Mouse (Mus musculus): ENCODE results near the gene Mindy1. TPM values are rescaled to one million over a fixed set of nuclear protein-coding genes. Genes with fewer than 3 reads are reported as not detected.
"Not testable (repeated sequence)": the region's sequence is repeated elsewhere in the genome, so short reads cannot be mapped to it uniquely, and the experiment has no call there.

The Mindy1 gene
- total and polyA plus RNA-seq, 2 experiments from 2014 or later = 31.8 to 33.8 TPM

GRCm38 (mm10) chr3:95331528-95331927, 50.4 kb downstream of the Mindy1 start:
- no peaks in the 10 kb centered on the region for H3K27me3 ChIP-seq (ENCODE audit: insufficient read depth, low read length)
- no peak overlapping the region for H3K9ac ChIP-seq (replicated peaks; ENCODE audit: low read length)
- DNase-seq (ENCODE audit: low spot score) (no peak), ATAC-seq (no peak)
- no peak for TF ChIP-seq CTCF (IDR thresholded peaks at IDR 0.05; ENCODE audit: low read depth)
- H3K4me1 ChIP-seq (ENCODE audit: insufficient read depth, low read length) = no peaks in the 10 kb centered on the region
- 75% methylated on average over 1 of the region's 1 CpGs for WGBS
- no peak overlapping the region for H3K27ac ChIP-seq
- H3K4me2 ChIP-seq (ENCODE audit: low read depth, low read length) = no peak overlapping the region
- H3K36me3 ChIP-seq (ENCODE audit: insufficient read depth, low read length) = peaks cover 48% of the 10 kb centered on the region
- no peak overlapping the region for H3K4me3 ChIP-seq (ENCODE audit: low read length)
- no peaks in the 10 kb centered on the region for H3K9me3 ChIP-seq (ENCODE audit: low read length)

- no peak overlapping the region for H3K27ac ChIP-seq
- DNase-seq (ENCODE audit: low spot score) = no peak
- H3K36me3 ChIP-seq (ENCODE audit: insufficient read depth, low read length) = peaks cover 77% of the 10 kb centered on the region
- no peak overlapping the region for H3K4me2 ChIP-seq (ENCODE audit: low read depth, low read length)
- no peak for TF ChIP-seq CTCF (IDR thresholded peaks at IDR 0.05; ENCODE audit: low read depth)
- no peaks in the 10 kb centered on the region for H3K9me3 ChIP-seq (ENCODE audit: low read length)
- H3K27me3 ChIP-seq (ENCODE audit: insufficient read depth, low read length) = no peaks in the 10 kb centered on the region
- no peak overlapping the region for H3K4me3 ChIP-seq (ENCODE audit: low read length)
- no peak overlapping the region for H3K9ac ChIP-seq (replicated peaks; ENCODE audit: low read length)
- ATAC-seq = no peak
- WGBS = 96% methylated on average over 4 of the region's 4 CpGs
- no peaks in the 10 kb centered on the region for H3K4me1 ChIP-seq (ENCODE audit: insufficient read depth, low read length)
Measured at GRCm38 (mm10) chr3:95337345-95337744, 56.2 kb downstream of the Mindy1 start.

GRCm38 (mm10) chr3:95338251-95338650, 57.1 kb downstream of the Mindy1 start:
- TF ChIP-seq CTCF (IDR thresholded peaks at IDR 0.05; ENCODE audit: low read depth) = no peak
- ATAC-seq = no peak
- WGBS = 87% methylated on average over 4 of the region's 4 CpGs

GRCm38 (mm10) chr3:95343356-95344000, 62.3 kb downstream of the Mindy1 start:
- H3K4me2 ChIP-seq (ENCODE audit: low read depth, low read length); H3K27me3 ChIP-seq (ENCODE audit: insufficient read depth, low read length); H3K9ac ChIP-seq (replicated peaks; ENCODE audit: low read length); ATAC-seq; H3K4me1 ChIP-seq (ENCODE audit: insufficient read depth, low read length); H3K27ac ChIP-seq; DNase-seq (ENCODE audit: low spot score); H3K9me3 ChIP-seq (ENCODE audit: low read length); H3K4me3 ChIP-seq (ENCODE audit: low read length): not testable (repeated sequence)
- peaks cover 70% of the 10 kb centered on the region for H3K36me3 ChIP-seq (ENCODE audit: insufficient read depth, low read length)
- 94% methylated on average over 9 of the region's 9 CpGs for WGBS

More at GRCm38 (mm10) chr3:95338251-95338650, 57.1 kb downstream of the Mindy1 start:
- H3K36me3 ChIP-seq (ENCODE audit: insufficient read depth, low read length) = peaks cover 79% of the 10 kb centered on the region
- H3K4me2 ChIP-seq (ENCODE audit: low read depth, low read length) = no peak overlapping the region
- H3K9me3 ChIP-seq (ENCODE audit: low read length) = no peaks in the 10 kb centered on the region
- H3K9ac ChIP-seq (replicated peaks; ENCODE audit: low read length) = no peak overlapping the region
- H3K4me3 ChIP-seq (ENCODE audit: low read length) = no peak overlapping the region
- H3K27ac ChIP-seq = no peak overlapping the region
- no peak for DNase-seq (ENCODE audit: low spot score)
- H3K4me1 ChIP-seq (ENCODE audit: insufficient read depth, low read length) = no peaks in the 10 kb centered on the region
- H3K27me3 ChIP-seq (ENCODE audit: insufficient read depth, low read length) = no peaks in the 10 kb centered on the region

Other genes with a start within 250 kb of the Mindy1 start
- gene Psmd4, start 238.7 kb upstream of the Mindy1 start, total RNA-seq (2014; rRNA removed) = 208 and 210 TPM in 2 replicates
- 267 and 272 TPM in 2 replicates for gene Psmd4, start 238.7 kb upstream of the Mindy1 start, polyA plus RNA-seq (2015; fragmentation: Nextera tagmentation; extraction: Ambion mirVana)
- 15.5 and 18.5 TPM in 2 replicates for gene Pip5k1a, start 174.4 kb upstream of the Mindy1 start, total RNA-seq (2014; rRNA removed)
- gene Pip5k1a, start 174.4 kb upstream of the Mindy1 start, polyA plus RNA-seq (2015; fragmentation: Nextera tagmentation; extraction: Ambion mirVana) = 12.4 and 14.7 TPM in 2 replicates
- gene Vps72, start 170.3 kb upstream of the Mindy1 start, total RNA-seq (2014; rRNA removed) = 52.7 and 53.6 TPM in 2 replicates
- gene Vps72, start 170.3 kb upstream of the Mindy1 start, polyA plus RNA-seq (2015; fragmentation: Nextera tagmentation; extraction: Ambion mirVana) = 121 and 123 TPM in 2 replicates
- gene Tmod4, start 156.9 kb upstream of the Mindy1 start, total RNA-seq (2014; rRNA removed) = 0.43 and 0.73 TPM in 2 replicates
- gene Tmod4, start 156.9 kb upstream of the Mindy1 start, polyA plus RNA-seq (2015; fragmentation: Nextera tagmentation; extraction: Ambion mirVana) = 1.1 and 1.5 TPM in 2 replicates
- 44.6 and 56.7 TPM in 2 replicates for gene Scnm1, start 147.3 kb upstream of the Mindy1 start, total RNA-seq (2014; rRNA removed)
- gene Scnm1, start 147.3 kb upstream of the Mindy1 start, polyA plus RNA-seq (2015; fragmentation: Nextera tagmentation; extraction: Ambion mirVana) = 72.1 and 75.7 TPM in 2 replicates
- 33.4 and 38.5 TPM in 2 replicates for gene Lysmd1, start 147.3 kb upstream of the Mindy1 start, total RNA-seq (2014; rRNA removed)
- gene Lysmd1, start 147.3 kb upstream of the Mindy1 start, polyA plus RNA-seq (2015; fragmentation: Nextera tagmentation; extraction: Ambion mirVana) = 39.2 and 42.4 TPM in 2 replicates
- 1.9 and 2.3 TPM in 2 replicates for gene Tnfaip8l2, start 139.0 kb upstream of the Mindy1 start, total RNA-seq (2014; rRNA removed)
- gene Tnfaip8l2, start 139.0 kb upstream of the Mindy1 start, polyA plus RNA-seq (2015; fragmentation: Nextera tagmentation; extraction: Ambion mirVana) = 3.1 and 3.6 TPM in 2 replicates
- gene Sema6c, start 120.9 kb upstream of the Mindy1 start, total RNA-seq (2014; rRNA removed) = 127 and 172 TPM in 2 replicates
- 15.6 and 16.4 TPM in 2 replicates for gene Sema6c, start 120.9 kb upstream of the Mindy1 start, polyA plus RNA-seq (2015; fragmentation: Nextera tagmentation; extraction: Ambion mirVana)
- 8.6 and 9.2 TPM in 2 replicates for gene Gabpb2, start 63.4 kb upstream of the Mindy1 start, total RNA-seq (2014; rRNA removed)
- 2.6 and 2.9 TPM in 2 replicates for gene Gabpb2, start 63.4 kb upstream of the Mindy1 start, polyA plus RNA-seq (2015; fragmentation: Nextera tagmentation; extraction: Ambion mirVana)
- gene Cdc42se1, start 52.6 kb upstream of the Mindy1 start, total RNA-seq (2014; rRNA removed) = 60.4 and 62.4 TPM in 2 replicates
- 54.0 and 56.4 TPM in 2 replicates for gene Cdc42se1, start 52.6 kb upstream of the Mindy1 start, polyA plus RNA-seq (2015; fragmentation: Nextera tagmentation; extraction: Ambion mirVana)
- gene Mllt11, start 49.2 kb upstream of the Mindy1 start, total RNA-seq (2014; rRNA removed) = 347 and 357 TPM in 2 replicates
- 446 and 473 TPM in 2 replicates for gene Mllt11, start 49.2 kb upstream of the Mindy1 start, polyA plus RNA-seq (2015; fragmentation: Nextera tagmentation; extraction: Ambion mirVana)
- 0.14 and 1.4 TPM in 2 replicates for gene Gm128, start 39.7 kb upstream of the Mindy1 start, total RNA-seq (2014; rRNA removed)
- gene Gm128, start 39.7 kb upstream of the Mindy1 start, polyA plus RNA-seq (2015; fragmentation: Nextera tagmentation; extraction: Ambion mirVana) = 0.49 and 0.61 TPM in 2 replicates
- gene Bnipl, start 30.2 kb upstream of the Mindy1 start, total RNA-seq (2014; rRNA removed) = not detected in 2 replicates
- 0.24 TPM in 1 of 2 replicates, not detected in the other for gene Bnipl, start 30.2 kb upstream of the Mindy1 start, polyA plus RNA-seq (2015; fragmentation: Nextera tagmentation; extraction: Ambion mirVana)
- gene Prune1, start 731 bp downstream of the Mindy1 start, total RNA-seq (2014; rRNA removed) = 72.7 and 77.4 TPM in 2 replicates
- 56.6 and 60.4 TPM in 2 replicates for gene Prune1, start 731 bp downstream of the Mindy1 start, polyA plus RNA-seq (2015; fragmentation: Nextera tagmentation; extraction: Ambion mirVana)
- 0.31 TPM in 1 of 2 replicates, not detected in the other for gene Anxa9, start 25.8 kb downstream of the Mindy1 start, total RNA-seq (2014; rRNA removed)
- 0.28 and 0.48 TPM in 2 replicates for gene Anxa9, start 25.8 kb downstream of the Mindy1 start, polyA plus RNA-seq (2015; fragmentation: Nextera tagmentation; extraction: Ambion mirVana)
- gene Cers2, start 33.4 kb downstream of the Mindy1 start, total RNA-seq (2014; rRNA removed) = 43.7 and 64.0 TPM in 2 replicates
- gene Cers2, start 33.4 kb downstream of the Mindy1 start, polyA plus RNA-seq (2015; fragmentation: Nextera tagmentation; extraction: Ambion mirVana) = 87.4 and 90.5 TPM in 2 replicates
- gene Setdb1, start 75.9 kb downstream of the Mindy1 start, total RNA-seq (2014; rRNA removed) = 36.6 and 50.8 TPM in 2 replicates
- gene Setdb1, start 75.9 kb downstream of the Mindy1 start, polyA plus RNA-seq (2015; fragmentation: Nextera tagmentation; extraction: Ambion mirVana) = 26.4 and 26.5 TPM in 2 replicates
- gene 4930558C23Rik, start 121.5 kb downstream of the Mindy1 start, total RNA-seq (2014; rRNA removed) = not detected in 2 replicates
- gene 4930558C23Rik, start 121.5 kb downstream of the Mindy1 start, polyA plus RNA-seq (2015; fragmentation: Nextera tagmentation; extraction: Ambion mirVana) = not detected in 2 replicates
- 16.0 and 16.7 TPM in 2 replicates for gene Arnt, start 153.0 kb downstream of the Mindy1 start, total RNA-seq (2014; rRNA removed)
- gene Arnt, start 153.0 kb downstream of the Mindy1 start, polyA plus RNA-seq (2015; fragmentation: Nextera tagmentation; extraction: Ambion mirVana) = 9.6 and 11.6 TPM in 2 replicates
- 4.9 and 6.7 TPM in 2 replicates for gene Ctsk, start 217.9 kb downstream of the Mindy1 start, total RNA-seq (2014; rRNA removed)
- 11.6 TPM in 2 replicates for gene Ctsk, start 217.9 kb downstream of the Mindy1 start, polyA plus RNA-seq (2015; fragmentation: Nextera tagmentation; extraction: Ambion mirVana)
- 9.8 and 11.5 TPM in 2 replicates for gene Ctss, start 245.4 kb downstream of the Mindy1 start, total RNA-seq (2014; rRNA removed)
- gene Ctss, start 245.4 kb downstream of the Mindy1 start, polyA plus RNA-seq (2015; fragmentation: Nextera tagmentation; extraction: Ambion mirVana) = 26.1 and 26.6 TPM in 2 replicates

All from hindbrain, postnatal 0 days (tissue).